Mouse (Mus musculus) heart, embryonic 10.5 days (tissue): ENCODE data around the gene Klk5. TPM values are rescaled to one million over a fixed set of nuclear protein-coding genes. Genes with fewer than 3 reads are reported as not detected.

ENCODE experiments used
- DNase-seq: peaks from one replicate; pipeline ENCODE4 v3.0.0-alpha.2; 2017; ENCODE audit warnings: low spot score
- H3K27ac ChIP-seq: fragments of 300-500 bp; sonication (generic); 2 replicates; pipeline ENCODE4 v1.5.1; 2016; ENCODE audit warnings: mild to moderate bottlenecking
- H3K27me3 ChIP-seq: fragments of 300-500 bp; sonication (generic); 2 replicates; pipeline ENCODE4 v1.6.1; 2016; ENCODE audit warnings: mild to moderate bottlenecking; ENCODE audit not compliant: poor library complexity, insufficient read depth, severe bottlenecking
- H3K36me3 ChIP-seq: fragments of 300-500 bp; sonication (generic); 2 replicates; pipeline ENCODE4 v1.6.1; 2016; ENCODE audit warnings: mild to moderate bottlenecking, moderate library complexity
- H3K4me1 ChIP-seq: fragments of 300-500 bp; sonication (generic); 2 replicates; pipeline ENCODE4 v1.6.1; 2016; ENCODE audit warnings: mild to moderate bottlenecking
- H3K4me3 ChIP-seq: fragments of 300-500 bp; sonication (generic); 2 replicates; pipeline ENCODE4 v1.5.1; 2016; ENCODE audit warnings: mild to moderate bottlenecking, moderate library complexity
- H3K9me3 ChIP-seq: fragments of 300-500 bp; sonication (generic); 2 replicates; pipeline ENCODE4 v1.6.1; 2016; ENCODE audit warnings: mild to moderate bottlenecking, moderate library complexity
- WGBS: fragments of 180-500 bp; shearing (Covaris S2); methylation state at CpG from one replicate; pipeline ENCODE4 v1.1.7; 2016; 5-methylcytosine and 5-hydroxymethylcytosine counted together
- polyA plus RNA-seq: library from polyadenylated mRNA; unstranded; fragments of >200 nt; fragmentation: Nextera tagmentation; extraction: Ambion mirVana; gene quantifications from 2 replicates; pipeline ENCODE4 v1.2.1, GENCODE M21; 2016

Gene Klk5
- polyA plus RNA-seq, 1 experiment from 2014 or later = 0.14 TPM

GRCm38 (mm10) chr7:43843801-43844200 lies 2.0 kb downstream of the Klk5 start:
- DNase-seq = no peak
- no peaks in the 10 kb centered on the region for H3K27me3 ChIP-seq
- H3K9me3 ChIP-seq = no peaks in the 10 kb centered on the region
- no peak overlapping the region for H3K27ac ChIP-seq
- no peak overlapping the region for H3K4me3 ChIP-seq
- no peaks in the 10 kb centered on the region for H3K4me1 ChIP-seq
- WGBS = 80% methylated on average over 4 of the region's 4 CpGs
- H3K36me3 ChIP-seq = no peaks in the 10 kb centered on the region

- DNase-seq = peak; percentile 56
- Histone ChIP-seq H3K36me3 (no peaks in the 10 kb centered on the region), H3K4me3 (no peak overlapping the region), H3K9me3 (peaks cover 3% of the 10 kb centered on the region; the same call in 1 of the 2 replicates), H3K27me3 (no peaks in the 10 kb centered on the region), H3K4me1 (no peaks in the 10 kb centered on the region), H3K27ac (no peak overlapping the region)
- 78% methylated on average over 6 of the region's 6 CpGs for WGBS
These were observed 9.8 kb downstream of the Klk5 start for GRCm38 (mm10) chr7:43851616-43852015.

GRCm38 (mm10) chr7:43854642-43855380 lies 13.0 kb downstream of the Klk5 start:
- Histone ChIP-seq H3K9me3 (peaks cover 3% of the 10 kb centered on the region; the same call in 1 of the 2 replicates), H3K27me3 (no peaks in the 10 kb centered on the region), H3K4me3 (no peak overlapping the region), H3K27ac (no peak overlapping the region), H3K36me3 (no peaks in the 10 kb centered on the region), H3K4me1 (no peaks in the 10 kb centered on the region)
- WGBS = 77% methylated on average over 9 of the region's 9 CpGs
- DNase-seq = peak; percentile 61

GRCm38 (mm10) chr7:43855709-43856108 lies 13.9 kb downstream of the Klk5 start:
- no peak overlapping the region for H3K4me3 ChIP-seq
- WGBS = 47% methylated on average over 3 of the region's 3 CpGs
- no peak for DNase-seq
- H3K27me3 ChIP-seq = no peaks in the 10 kb centered on the region
- H3K4me1 ChIP-seq = no peaks in the 10 kb centered on the region
- H3K36me3 ChIP-seq = no peaks in the 10 kb centered on the region
- H3K9me3 ChIP-seq = peaks cover 3% of the 10 kb centered on the region; the same call in 1 of the 2 replicates
- H3K27ac ChIP-seq = no peak overlapping the region

- no peak overlapping the region for H3K4me3 ChIP-seq
- H3K36me3 ChIP-seq = no peaks in the 10 kb centered on the region
- no peak overlapping the region for H3K27ac ChIP-seq
- 70% methylated on average over 7 of the region's 7 CpGs for WGBS
- DNase-seq = peak; percentile 17
- H3K27me3 ChIP-seq = no peaks in the 10 kb centered on the region
- H3K4me1 ChIP-seq = no peaks in the 10 kb centered on the region
- peaks cover 3% of the 10 kb centered on the region; the same call in 1 of the 2 replicates for H3K9me3 ChIP-seq
These were observed 14.5 kb downstream of the Klk5 start for GRCm38 (mm10) chr7:43856307-43856706.

- no peaks in the 10 kb centered on the region for H3K27me3 ChIP-seq
- no peak overlapping the region for H3K27ac ChIP-seq
- no peak overlapping the region for H3K4me3 ChIP-seq
- H3K9me3 ChIP-seq = no peaks in the 10 kb centered on the region
- H3K36me3 ChIP-seq = no peaks in the 10 kb centered on the region
- no peaks in the 10 kb centered on the region for H3K4me1 ChIP-seq
- 86% methylated on average over 12 of the region's 12 CpGs for WGBS
- peak; percentile 59 for DNase-seq
These were observed 15.7 kb downstream of the Klk5 start for GRCm38 (mm10) chr7:43857501-43857900.

- no peak overlapping the region for H3K4me3 ChIP-seq
- H3K27ac ChIP-seq = no peak overlapping the region
- H3K9me3 ChIP-seq = no peaks in the 10 kb centered on the region
- H3K36me3 ChIP-seq = no peaks in the 10 kb centered on the region
- DNase-seq = peak; percentile 54
- H3K4me1 ChIP-seq = no peaks in the 10 kb centered on the region
- H3K27me3 ChIP-seq = no peaks in the 10 kb centered on the region
- WGBS = 82% methylated on average over 8 of the region's 8 CpGs
These were observed 18.6 kb downstream of the Klk5 start for GRCm38 (mm10) chr7:43860411-43860810.

- DNase-seq = peak; percentile 84
- H3K9me3 ChIP-seq = no peaks in the 10 kb centered on the region
- H3K4me1 ChIP-seq = no peaks in the 10 kb centered on the region
- 6% methylated on average over 10 of the region's 10 CpGs for WGBS
- H3K27ac ChIP-seq = no peak overlapping the region
- no peak overlapping the region for H3K4me3 ChIP-seq
- no peaks in the 10 kb centered on the region for H3K36me3 ChIP-seq
- H3K27me3 ChIP-seq = peaks cover 9% of the 10 kb centered on the region; the same call in 1 of the 2 replicates
These were observed 31.5 kb downstream of the Klk5 start for GRCm38 (mm10) chr7:43873237-43873636.

GRCm38 (mm10) chr7:43873674-43874073 lies 31.9 kb downstream of the Klk5 start:
- 66% methylated on average over 3 of the region's 3 CpGs for WGBS
- Histone ChIP-seq H3K4me3 (no peak overlapping the region), H3K36me3 (no peaks in the 10 kb centered on the region)

GRCm38 (mm10) chr7:43874868-43875375 lies 33.2 kb downstream of the Klk5 start:
- H3K27me3 ChIP-seq = peaks cover 14% of the 10 kb centered on the region; the same call in 1 of the 2 replicates
- no peak for DNase-seq
- H3K4me3 ChIP-seq = no peak overlapping the region
- H3K4me1 ChIP-seq = no peaks in the 10 kb centered on the region
- no peak overlapping the region for H3K27ac ChIP-seq
- WGBS = 84% methylated on average over 6 of the region's 6 CpGs
- H3K36me3 ChIP-seq = no peaks in the 10 kb centered on the region
- H3K9me3 ChIP-seq = no peaks in the 10 kb centered on the region

More at GRCm38 (mm10) chr7:43873674-43874073, 31.9 kb downstream of the Klk5 start:
- no peaks in the 10 kb centered on the region for H3K9me3 ChIP-seq
- no peak overlapping the region for H3K27ac ChIP-seq
- DNase-seq = no peak
- peaks cover 9% of the 10 kb centered on the region; the same call in 1 of the 2 replicates for H3K27me3 ChIP-seq
- no peaks in the 10 kb centered on the region for H3K4me1 ChIP-seq

- DNase-seq = no peak
- Histone ChIP-seq H3K36me3 (no peaks in the 10 kb centered on the region), H3K27me3 (peaks cover 16% of the 10 kb centered on the region), H3K4me1 (no peaks in the 10 kb centered on the region), H3K27ac (no peak overlapping the region), H3K4me3 (no peak overlapping the region), H3K9me3 (no peaks in the 10 kb centered on the region)
- 78% methylated on average over 4 of the region's 4 CpGs for WGBS
These were observed 34.7 kb downstream of the Klk5 start for GRCm38 (mm10) chr7:43876444-43876843.

GRCm38 (mm10) chr7:43878281-43878680 lies 36.5 kb downstream of the Klk5 start:
- WGBS = 52% methylated on average over 1 of the region's 1 CpGs
- no peak overlapping the region for H3K4me3 ChIP-seq
- no peak for DNase-seq
- H3K27me3 ChIP-seq = peaks cover 31% of the 10 kb centered on the region
- H3K9me3 ChIP-seq = no peaks in the 10 kb centered on the region
- H3K27ac ChIP-seq = no peak overlapping the region
- no peaks in the 10 kb centered on the region for H3K4me1 ChIP-seq
- H3K36me3 ChIP-seq = no peaks in the 10 kb centered on the region

GRCm38 (mm10) chr7:43880912-43881311 lies 39.1 kb downstream of the Klk5 start, which contains the start of gene Klk4:
Gene Klk4 (plus strand): TSS chr7:43881160.
- Histone ChIP-seq H3K4me1 (no peaks in the 10 kb centered on the region), H3K27ac (no peak within 1 kb of the TSS), H3K36me3 (no peaks in the 10 kb centered on the region), H3K4me3 (no peak within 1 kb of the TSS), H3K9me3 (no peaks in the 10 kb centered on the region), H3K27me3 (peaks cover 54% of the 10 kb centered on the region)
- no peak for DNase-seq
- 6% methylated on average over 3 of the region's 3 CpGs for WGBS
